Mouse (Mus musculus) midbrain, embryonic 15.5 days (tissue): ENCODE measurements around the gene Wdr82. TPM values are rescaled to one million over a fixed set of nuclear protein-coding genes. Genes with fewer than 3 reads are reported as not detected.

Experiments
- ATAC-seq: fragments of 200-750 bp; cut with Nextera tagmentation; replicated peaks from 2 replicates; pipeline ENCODE4 v1.8.0; 2017; ENCODE audit warnings: moderate TSS enrichment
- H3K27ac ChIP-seq: fragments of 300-500 bp; sonication (generic); 2 replicates; pipeline ENCODE4 v1.5.1; 2015; ENCODE audit warnings: mild to moderate bottlenecking, inconsistent platforms
- H3K27me3 ChIP-seq: fragments of 300-500 bp; sonication (generic); replicated peaks from 2 replicates; pipeline ENCODE4 v1.6.1; 2015; ENCODE audit warnings: inconsistent platforms
- H3K36me3 ChIP-seq: fragments of 300-500 bp; sonication (generic); replicated peaks from 2 replicates; pipeline ENCODE4 v1.6.1; 2015; ENCODE audit warnings: inconsistent platforms
- H3K4me1 ChIP-seq: fragments of 300-500 bp; sonication (generic); 2 replicates; pipeline ENCODE4 v1.6.1; 2015; ENCODE audit warnings: inconsistent platforms
- H3K4me2 ChIP-seq: fragments of 300-500 bp; sonication (generic); 2 replicates; pipeline ENCODE4 v1.6.1; 2015; ENCODE audit warnings: inconsistent platforms, mild to moderate bottlenecking, moderate library complexity
- H3K4me3 ChIP-seq: fragments of 300-500 bp; sonication (generic); 2 replicates; pipeline ENCODE4 v1.5.1; 2015; ENCODE audit warnings: mild to moderate bottlenecking, inconsistent platforms
- H3K9ac ChIP-seq: fragments of 300-500 bp; sonication (generic); 2 replicates; pipeline ENCODE4 v1.6.1; 2015; ENCODE audit warnings: mild to moderate bottlenecking, inconsistent platforms
- H3K9me3 ChIP-seq: fragments of 300-500 bp; sonication (generic); 2 replicates; pipeline ENCODE4 v1.6.1; 2016; ENCODE audit warnings: inconsistent platforms
- WGBS: fragments of 180-500 bp; shearing (Covaris S2); methylation state at CpG from one replicate; pipeline ENCODE4 v1.1.7; 2015; ENCODE audit warnings: mixed read lengths; 5-methylcytosine and 5-hydroxymethylcytosine counted together
- microRNA counts: library from miRNA; unstranded; fragments of <30 nt; microRNA quantifications from one replicate; lab custom pipeline; 2016
- microRNA-seq: library from miRNA; unstranded; fragments of <30 nt; microRNA quantifications from one replicate; pipeline ENCODE4, GENCODE M21; 2016
- polyA plus RNA-seq: library from polyadenylated mRNA; unstranded; fragments of >200 nt; fragmentation: Nextera tagmentation; extraction: Ambion mirVana; gene quantifications from 2 replicates; pipeline ENCODE4 v1.2.1, GENCODE M21; 2015

Wdr82 gene
- polyA plus RNA-seq, 1 experiment from 2014 or later: 41.1 TPM

DNA sequence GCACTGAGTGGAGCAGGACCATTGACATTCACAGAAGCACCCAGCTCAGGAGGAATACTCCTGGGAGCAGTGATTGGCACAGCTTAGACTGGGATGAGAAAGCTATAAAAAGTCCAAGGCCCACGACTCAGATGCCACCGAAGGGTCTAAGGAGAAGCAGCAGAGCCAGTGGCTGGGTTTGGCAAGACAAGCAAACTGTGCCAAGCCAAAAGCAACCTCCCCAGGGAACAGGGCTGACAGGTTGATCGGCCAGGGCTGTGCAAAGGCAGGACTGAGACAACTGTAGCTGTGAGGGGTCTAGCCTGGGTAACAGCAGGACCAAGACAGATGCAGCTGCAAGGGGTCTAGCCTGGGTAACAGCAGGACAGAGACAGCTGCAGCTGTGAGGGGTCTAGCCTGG lies 62.2 kb downstream of the Wdr82 start:
- H3K9me3 ChIP-seq: no peaks in the 10 kb centered on the region
- 94% methylated on average over 3 of the region's 3 CpGs for WGBS
- ATAC-seq: no peak
- no peak overlapping the region for H3K9ac ChIP-seq
- no peak overlapping the region for H3K4me2 ChIP-seq
- H3K4me1 ChIP-seq: no peaks in the 10 kb centered on the region
- peaks cover 41% of the 10 kb centered on the region for H3K36me3 ChIP-seq
- no peak overlapping the region for H3K4me3 ChIP-seq
- H3K27ac ChIP-seq: no peak overlapping the region
- no peaks in the 10 kb centered on the region for H3K27me3 ChIP-seq

DNA sequence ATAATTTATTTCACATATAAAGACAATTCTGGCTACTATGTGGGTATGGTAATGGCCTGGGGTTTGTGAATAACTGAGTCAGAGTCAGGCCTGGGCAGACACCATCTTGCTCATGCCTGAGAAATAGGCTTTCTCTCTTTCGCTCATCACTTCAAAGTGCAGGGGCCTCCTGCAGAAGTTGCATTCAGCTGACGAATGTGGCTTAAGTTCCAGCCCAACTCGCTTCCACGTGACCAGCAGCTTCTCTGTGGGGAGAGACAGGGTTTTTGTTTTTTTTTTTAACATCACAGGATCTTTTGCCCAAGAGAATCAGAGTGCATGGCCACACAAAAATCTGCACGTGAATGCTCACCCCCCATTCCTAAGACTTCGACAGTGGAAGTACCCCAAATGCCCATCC lies 63.2 kb downstream of the Wdr82 start:
- H3K36me3 ChIP-seq: peaks cover 51% of the 10 kb centered on the region
- H3K27me3 ChIP-seq: no peaks in the 10 kb centered on the region
- WGBS: 80% methylated on average over 6 of the region's 6 CpGs
- no peak overlapping the region for H3K4me3 ChIP-seq
- no peak for ATAC-seq
- H3K27ac ChIP-seq: no peak overlapping the region
- no peaks in the 10 kb centered on the region for H3K9me3 ChIP-seq
- H3K9ac ChIP-seq: no peak overlapping the region
- no peak overlapping the region for H3K4me2 ChIP-seq
- H3K4me1 ChIP-seq: no peaks in the 10 kb centered on the region

DNA sequence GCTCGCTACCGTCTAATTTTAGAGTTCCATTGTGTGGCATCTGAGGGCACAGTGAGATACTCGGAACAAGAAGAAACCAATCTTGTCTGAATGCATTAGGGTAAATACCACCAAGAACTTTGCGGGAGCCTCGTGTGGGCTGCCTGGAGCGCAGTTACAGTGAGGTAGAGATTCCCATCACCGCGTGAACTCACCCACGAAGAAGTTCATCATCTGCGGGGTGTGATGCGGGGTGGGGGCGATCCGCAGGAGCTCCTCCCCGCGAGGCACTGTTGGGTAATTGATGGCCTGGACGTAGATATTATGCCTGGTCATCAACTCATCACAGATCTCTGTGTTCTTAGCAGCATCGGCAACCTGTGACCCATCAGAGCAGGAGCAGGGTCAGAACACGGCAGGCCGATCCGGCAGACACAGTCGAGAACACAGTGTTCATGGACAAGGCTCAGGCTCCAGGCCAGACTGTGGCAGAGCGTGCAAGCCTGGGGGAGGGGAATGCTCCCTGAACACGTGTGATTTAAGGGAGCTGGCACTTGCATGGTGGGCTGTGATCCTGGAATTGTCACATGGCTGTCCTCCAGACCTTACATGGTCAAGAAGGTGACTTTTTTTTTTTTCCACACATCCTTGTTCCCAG lies 64.6 kb downstream of the Wdr82 start:
- no peaks in the 10 kb centered on the region for H3K27me3 ChIP-seq
- WGBS: 91% methylated on average over 23 of the region's 23 CpGs
- no peak overlapping the region for H3K4me2 ChIP-seq
- ATAC-seq: no peak
- no peak overlapping the region for H3K4me3 ChIP-seq
- no peak overlapping the region for H3K27ac ChIP-seq
- no peak overlapping the region for H3K9ac ChIP-seq
- H3K9me3 ChIP-seq: no peaks in the 10 kb centered on the region
- H3K36me3 ChIP-seq: peaks cover 61% of the 10 kb centered on the region
- H3K4me1 ChIP-seq: no peaks in the 10 kb centered on the region

DNA sequence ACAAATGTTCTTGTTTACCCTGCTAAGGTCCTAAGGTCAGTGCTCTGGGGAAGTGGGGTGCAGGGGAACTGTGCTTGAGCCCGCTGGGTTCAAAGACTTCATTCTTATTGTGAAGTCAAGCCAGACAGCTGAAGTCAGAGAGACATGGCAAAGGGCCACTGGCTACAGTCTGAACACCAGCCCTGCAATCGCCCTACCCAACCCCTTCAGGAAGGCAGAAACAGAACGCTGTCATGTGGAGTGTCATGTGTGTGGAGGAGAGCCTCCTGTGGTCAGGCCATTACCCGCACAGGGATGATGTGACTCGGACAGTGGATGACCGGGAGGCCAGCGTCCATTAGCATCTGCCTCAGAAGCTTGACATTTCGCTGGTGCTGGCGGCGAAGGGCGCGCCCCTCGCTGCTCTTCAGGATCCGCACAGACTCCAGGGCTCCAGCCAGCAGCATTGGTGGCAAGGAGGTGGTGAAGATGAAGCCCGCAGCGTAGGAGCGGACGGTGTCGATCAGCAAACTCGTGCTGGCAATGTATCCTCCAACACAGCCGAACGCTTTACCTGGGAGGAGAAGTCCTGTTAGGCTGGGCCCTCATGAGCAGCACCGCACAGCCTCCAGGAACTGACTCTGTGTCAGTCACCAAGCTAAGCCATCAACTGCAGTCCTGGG lies 65.6 kb downstream of the Wdr82 start:
- Histone ChIP-seq H3K9me3 (no peaks in the 10 kb centered on the region), H3K36me3 (peaks cover 69% of the 10 kb centered on the region), H3K27me3 (no peaks in the 10 kb centered on the region), H3K9ac (no peak overlapping the region), H3K27ac (no peak overlapping the region), H3K4me1 (no peaks in the 10 kb centered on the region), H3K4me2 (no peak overlapping the region), H3K4me3 (no peak overlapping the region)
- ATAC-seq: no peak
- WGBS: 91% methylated on average over 23 of the region's 23 CpGs

DNA sequence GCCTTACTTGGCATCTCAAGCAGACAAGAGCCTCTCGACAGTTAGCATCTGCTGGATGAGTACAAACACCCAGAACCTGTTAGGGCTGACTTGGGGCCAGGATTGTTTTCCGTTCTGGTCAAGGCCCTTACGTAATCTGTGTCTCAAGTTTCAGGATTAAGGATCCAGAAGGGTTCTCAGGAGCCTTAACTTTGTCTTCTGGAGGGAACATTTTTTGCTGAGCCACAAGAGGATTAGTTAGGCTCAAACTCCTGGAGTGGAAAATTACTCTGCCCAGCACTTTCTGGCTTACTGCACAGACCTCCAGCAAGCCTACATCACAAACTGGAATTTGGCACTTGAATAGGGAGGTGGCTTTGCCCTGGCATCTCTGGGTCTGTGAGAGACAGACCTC lies 66.1 kb downstream of the Wdr82 start:
- Histone ChIP-seq H3K36me3 (peaks cover 73% of the 10 kb centered on the region), H3K9me3 (no peaks in the 10 kb centered on the region), H3K4me3 (no peak overlapping the region), H3K27me3 (no peaks in the 10 kb centered on the region), H3K4me1 (no peaks in the 10 kb centered on the region), H3K4me2 (no peak overlapping the region), H3K9ac (no peak overlapping the region), H3K27ac (no peak overlapping the region)
- no peak for ATAC-seq
- 61% methylated on average over 3 of the region's 3 CpGs for WGBS

DNA sequence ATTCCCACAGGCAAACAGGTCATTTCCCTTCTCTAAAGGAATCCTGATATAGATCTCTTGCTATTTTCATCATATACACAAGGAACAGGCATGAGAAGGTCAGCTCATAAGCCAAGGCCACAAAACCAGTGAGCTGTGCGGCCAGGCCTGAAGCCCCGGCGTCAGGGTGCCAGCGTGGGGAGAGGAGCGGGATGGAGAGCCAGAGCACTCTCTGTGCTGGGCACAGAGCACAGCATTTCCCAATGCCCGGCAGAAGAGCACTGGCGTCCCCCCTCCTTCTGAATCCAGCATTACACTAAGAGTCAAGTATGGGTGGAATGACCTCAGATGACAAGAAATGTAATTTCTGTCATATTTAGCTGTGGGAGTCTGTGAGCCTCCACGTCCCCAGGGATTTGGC lies 66.7 kb downstream of the Wdr82 start:
- no peaks in the 10 kb centered on the region for H3K27me3 ChIP-seq
- no peaks in the 10 kb centered on the region for H3K9me3 ChIP-seq
- 86% methylated on average over 8 of the region's 8 CpGs for WGBS
- H3K4me3 ChIP-seq: no peak overlapping the region
- no peaks in the 10 kb centered on the region for H3K4me1 ChIP-seq
- ATAC-seq: no peak
- H3K36me3 ChIP-seq: peaks cover 77% of the 10 kb centered on the region
- no peak overlapping the region for H3K9ac ChIP-seq
- no peak overlapping the region for H3K4me2 ChIP-seq
- H3K27ac ChIP-seq: no peak overlapping the region

DNA sequence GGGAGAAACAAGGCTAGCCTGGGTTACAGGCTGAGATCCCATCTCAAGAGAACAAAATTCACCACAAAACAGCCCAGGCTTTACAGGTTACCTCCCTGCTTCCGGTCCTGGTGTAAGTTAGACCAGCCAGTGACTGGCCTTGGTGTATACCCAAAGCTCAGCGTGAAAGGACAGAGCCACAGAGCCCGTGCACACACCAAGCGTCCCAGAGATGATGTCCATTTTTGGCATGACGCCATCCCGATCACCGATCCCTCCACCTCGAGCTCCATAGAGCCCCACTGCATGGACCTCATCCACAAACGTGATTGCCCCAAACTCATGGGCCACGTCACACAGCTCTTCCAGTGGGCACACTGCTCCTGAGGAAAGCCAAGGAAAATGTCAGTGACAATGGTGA lies 67.2 kb downstream of the Wdr82 start:
- WGBS: 94% methylated on average over 10 of the region's 10 CpGs
- Histone ChIP-seq H3K9ac (no peak overlapping the region), H3K4me2 (no peak overlapping the region), H3K4me3 (no peak overlapping the region), H3K36me3 (peaks cover 80% of the 10 kb centered on the region), H3K27ac (no peak overlapping the region), H3K27me3 (no peaks in the 10 kb centered on the region), H3K4me1 (no peaks in the 10 kb centered on the region), H3K9me3 (no peaks in the 10 kb centered on the region)
- no peak for ATAC-seq

MicroRNAs encoded within 50 kb of the gene (microRNA counts, 519-probe panel; counts per million panel counts)
- 4,869 counts per million, percentile 98 among the panel's probes with 10 or more counts for microRNA mmu-let-7g (lab: Ali Mortazavi, UCI)

Small RNA genes within 50 kb of the gene (microRNA-seq; reads per million reads assigned to microRNA genes)
- gene Mir135a-1 (512 reads per million, percentile 72 among the genes with 10 or more reads in this experiment), gene Mirlet7g (61,034 reads per million, percentile 100 among the genes with 10 or more reads in this experiment)

Other genes with a start within 250 kb of the Wdr82 start
- gene Col6a5, start 210.3 kb upstream of the Wdr82 start, polyA plus RNA-seq: 0.15 and 0.52 TPM in 2 replicates
- gene Col6a4, start 74.1 kb upstream of the Wdr82 start, polyA plus RNA-seq: 1.8 TPM in 2 replicates
- gene Glyctk, start 12.8 kb upstream of the Wdr82 start, polyA plus RNA-seq: 4.5 and 4.9 TPM in 2 replicates
- gene Ppm1m, start 28.8 kb downstream of the Wdr82 start, polyA plus RNA-seq: 17.2 and 20.5 TPM in 2 replicates
- gene Twf2, start 32.2 kb downstream of the Wdr82 start, polyA plus RNA-seq: 51.8 and 55.8 TPM in 2 replicates
- 0.05 TPM in 1 of 2 replicates, not detected in the other for gene Tlr9, start 51.7 kb downstream of the Wdr82 start, polyA plus RNA-seq
- 91.1 and 99.0 TPM in 2 replicates for gene Alas1, start 77.7 kb downstream of the Wdr82 start, polyA plus RNA-seq
- gene Poc1a, start 110.1 kb downstream of the Wdr82 start, polyA plus RNA-seq: 9.1 and 9.9 TPM in 2 replicates
- gene Dusp7, start 197.7 kb downstream of the Wdr82 start, polyA plus RNA-seq: 15.7 and 16.1 TPM in 2 replicates